Comparison of ENCODE assay signal across 8 mouse cellular contexts in the genomic region with DNA sequence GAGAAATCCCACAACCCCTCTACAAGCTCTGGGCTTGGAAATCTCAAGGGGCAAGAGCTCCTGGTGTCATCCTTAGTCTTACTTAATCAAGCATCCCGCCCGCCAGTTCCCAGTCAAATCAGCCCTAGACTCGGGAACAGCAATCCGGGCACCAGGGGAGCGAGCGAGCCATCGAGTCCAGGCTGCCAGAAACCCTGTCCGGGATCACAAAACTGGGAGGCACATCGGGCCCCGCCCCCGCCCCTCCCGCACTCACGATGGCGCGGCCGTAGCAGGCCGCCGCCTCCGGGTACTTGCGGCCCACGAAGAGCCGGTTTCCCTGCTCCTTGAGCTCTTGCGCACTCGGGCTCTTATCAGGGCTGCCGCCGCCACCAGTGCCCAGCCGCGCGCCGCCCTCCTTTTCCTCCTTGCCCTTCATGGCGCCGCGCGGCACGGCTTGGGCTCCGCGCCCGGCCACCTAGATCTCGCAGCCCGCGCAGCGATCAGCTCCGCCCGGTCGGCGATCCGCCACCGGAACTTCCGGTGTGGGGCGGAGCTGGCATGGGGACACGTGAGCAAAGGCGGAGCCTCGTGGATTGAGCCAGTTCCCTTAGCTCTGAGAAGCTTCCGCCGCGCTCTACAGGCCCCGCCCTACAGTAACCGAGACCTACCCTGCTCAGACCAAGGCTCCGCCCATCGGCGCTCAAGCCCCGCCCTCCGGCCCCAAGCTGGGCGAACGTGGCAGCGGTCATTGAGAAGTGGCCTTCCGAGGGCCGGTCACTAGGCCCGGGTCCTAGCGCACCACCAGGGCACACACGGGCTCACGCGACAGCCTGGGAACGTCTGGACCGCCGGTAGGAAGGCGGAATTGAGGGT. TPM values are rescaled to one million over a fixed set of nuclear protein-coding genes. Genes with fewer than 3 reads are reported as not detected.
DNase-seq lines count a peak whose midpoint lies in the region; ATAC-seq and TF ChIP-seq lines count a peak whose summit lies in the region.

No protein-coding gene starts in this region.

- peak; percentile 99 for DNase-seq in forebrain, embryonic 14.5 days (ENCODE audit: low spot score)
- DNase-seq in heart, postnatal 25 days (ENCODE audit: low spot score) = peak; percentile 99
- DNase-seq in layer of hippocampus, adult 18-20 months (ENCODE audit: low spot score in 2 of 2) = peak; percentile 96 to 99
- DNase-seq in lung, adult 2 months = peak; percentile 99
- peak; percentile 97 to 98 for DNase-seq in thymus, adult 18-20 months

- no peak for TF ChIP-seq CTCF in ES-Bruce4 (IDR thresholded peaks at IDR 0.05; ENCODE audit: low read depth, low read length)
- no peak for TF ChIP-seq CTCF in lung, adult 2 months (IDR thresholded peaks at IDR 0.05; ENCODE audit: insufficient read depth, low read length)

- under 1% methylated on average over 76 of the region's 77 CpGs for whole genome bisulfite sequencing in forebrain, embryonic 14.5 days
- under 1% methylated on average over 77 of the region's 77 CpGs for WGBS in lung, adult 2 months

- H3K9me3 ChIP-seq in ES-Bruce4 (replicated peaks; ENCODE audit: control insufficient read depth, insufficient read depth, low read length, poor library complexity, severe bottlenecking) = no peaks in the 10 kb centered on the region
- H3K9me3 ChIP-seq in forebrain, embryonic 14.5 days (replicated peaks; ENCODE audit: control insufficient read depth, low read length) = no peaks in the 10 kb centered on the region

- peak overlapping the region; percentile 82 for H3K4me3 ChIP-seq in ES-Bruce4 (ENCODE audit: low read depth, low read length)
- H3K4me3 ChIP-seq in forebrain, embryonic 14.5 days (ENCODE audit: low read depth, low read length) = peak overlapping the region; percentile 86
- peak overlapping the region; percentile 84 for H3K4me3 ChIP-seq in lung, adult 2 months (replicated peaks; ENCODE audit: extremely low read depth, low read depth, low read length)

- TF ChIP-seq POLR2A in ES-Bruce4 (IDR thresholded peaks at IDR 0.05; ENCODE audit: insufficient read depth, low read length) = no peak
- peak; percentile 51 for TF ChIP-seq POLR2A in lung, adult 2 months (IDR thresholded peaks at IDR 0.05; ENCODE audit: borderline replicate concordance, extremely low read depth, low read depth, low read length)

- H3K4me1 ChIP-seq in ES-Bruce4 (ENCODE audit: control insufficient read depth, insufficient read depth, low read length) = peaks cover 4% of the 10 kb centered on the region
- peaks cover 55% of the 10 kb centered on the region for H3K4me1 ChIP-seq in forebrain, embryonic 14.5 days (ENCODE audit: control insufficient read depth, insufficient read depth, low read length)
- peaks cover 31% of the 10 kb centered on the region for H3K4me1 ChIP-seq in lung, adult 2 months (ENCODE audit: control insufficient read depth, insufficient read depth, low read length)

- H3K36me3 ChIP-seq in ES-Bruce4 (ENCODE audit: control insufficient read depth, insufficient read depth, low read length, poor library complexity, severe bottlenecking) = peaks cover 16% of the 10 kb centered on the region
- H3K36me3 ChIP-seq in forebrain, embryonic 14.5 days (ENCODE audit: control insufficient read depth, insufficient read depth, low read length) = peaks cover 42% of the 10 kb centered on the region

- H3K9ac ChIP-seq in ES-Bruce4 (ENCODE audit: low read depth, poor library complexity, severe bottlenecking) = peak overlapping the region; percentile 86
- peak overlapping the region; percentile 89 for H3K9ac ChIP-seq in forebrain, embryonic 14.5 days (ENCODE audit: low read length)

- H3K27me3 ChIP-seq in ES-Bruce4 (ENCODE audit: control insufficient read depth, insufficient read depth, low read length, poor library complexity, severe bottlenecking) = no peaks in the 10 kb centered on the region
- no peaks in the 10 kb centered on the region for H3K27me3 ChIP-seq in forebrain, embryonic 14.5 days (replicated peaks; ENCODE audit: control insufficient read depth, insufficient read depth, low read length)

- no peak overlapping the region for H3K27ac ChIP-seq in ES-Bruce4 (ENCODE audit: insufficient read depth, low read length)
- H3K27ac ChIP-seq in forebrain, embryonic 14.5 days (ENCODE audit: low read depth, low read length) = peak overlapping the region; percentile 82

- 0 out of 2 replicates have a peak, but pooled peaks have one; percentile 26 for TF ChIP-seq EP300 in ES-Bruce4 (IDR thresholded peaks at IDR 0.05; ENCODE audit: insufficient read depth, low read depth, low read length)

- H3K4me2 ChIP-seq in forebrain, embryonic 14.5 days (ENCODE audit: low read length) = peak overlapping the region; percentile 80

- peak; percentile 62 for ATAC-seq in cerebellum, adult (ENCODE audit: insufficient number of reproducible peaks, low FRiP score, low TSS enrichment)
- ATAC-seq in forebrain, embryonic 14.5 days = peak; percentile 93
- ATAC-seq in neutrophil, adult 5-6 weeks (ENCODE audit: extremely low read depth, insufficient number of reproducible peaks, low FRiP score, poor library complexity, severe bottlenecking) = peak; percentile 89

- intact Hi-C loops in heart, postnatal 25 days (cut with DNase I) = loop anchor here (5.0 kb wide), 1 partner anchor 35 kb away; the partner anchor contains the start of gene Mcrip2

RNA-seq across cellular contexts. Expression of gene Stub1, which starts 0.5 kb away (rescaled TPM):
- polyA plus RNA-seq in ES-Bruce4 (2011; ENCODE audit: insufficient read depth, insufficient read length, low read depth, missing spikeins) = 97.8 and 103 TPM in 2 replicates
- polyA plus RNA-seq in forebrain, embryonic 14.5 days (2014; fragmentation: Nextera tagmentation; extraction: Ambion mirVana) = 315 and 322 TPM in 2 replicates
- total RNA-seq in heart, postnatal 25 days (2021) = 100 to 1,000 TPM; 114 to 117 TPM
- 100 to 1,000 TPM; 158 to 165 TPM for total RNA-seq in layer of hippocampus, adult 18-20 months (2021)
- polyA plus RNA-seq in lung, adult 2 months (2012; rRNA removed) = 131 and 160 TPM in 2 replicates
- 74.8 and 79.7 TPM in 2 replicates for total RNA-seq in neutrophil, adult 5-6 weeks (2017)

RNA-seq across cellular contexts. Expression of gene Jmjd8, which starts 4.0 kb away (rescaled TPM):
- 13.2 and 16.7 TPM in 2 replicates for polyA plus RNA-seq in ES-Bruce4 (2011; ENCODE audit: insufficient read depth, insufficient read length, low read depth, missing spikeins)
- polyA plus RNA-seq in forebrain, embryonic 14.5 days (2014; fragmentation: Nextera tagmentation; extraction: Ambion mirVana) = 56.6 and 56.9 TPM in 2 replicates
- total RNA-seq in heart, postnatal 25 days (2021) = 10 to 100 TPM; 35.5 to 36.6 TPM
- total RNA-seq in layer of hippocampus, adult 18-20 months (2021) = 10 to 100 TPM; 52.7 to 55.5 TPM
- 55.1 and 65.2 TPM in 2 replicates for polyA plus RNA-seq in lung, adult 2 months (2012; rRNA removed)
- total RNA-seq in neutrophil, adult 5-6 weeks (2017) = 10.9 and 11.0 TPM in 2 replicates

RNA-seq across cellular contexts. Expression of gene Rhbdl1, which starts 4.4 kb away (rescaled TPM):
- polyA plus RNA-seq in ES-Bruce4 (2011; ENCODE audit: insufficient read depth, insufficient read length, low read depth, missing spikeins) = not detected in 2 replicates
- polyA plus RNA-seq in forebrain, embryonic 14.5 days (2014; fragmentation: Nextera tagmentation; extraction: Ambion mirVana) = 33.6 and 35.4 TPM in 2 replicates
- 1 to 10 TPM; 1.2 to 2.2 TPM for total RNA-seq in heart, postnatal 25 days (2021)
- total RNA-seq in layer of hippocampus, adult 18-20 months (2021) = 10 to 100 TPM; 42.1 to 43.4 TPM
- polyA plus RNA-seq in lung, adult 2 months (2012; rRNA removed) = 9.1 and 14.1 TPM in 2 replicates
- total RNA-seq in neutrophil, adult 5-6 weeks (2017) = 1.5 TPM in 1 of 2 replicates, not detected in the other

RNA-seq across cellular contexts. Expression of gene Gm20683, which starts 8.9 kb away (rescaled TPM):
- 1.4 and 2.3 TPM in 2 replicates for polyA plus RNA-seq in ES-Bruce4 (2011; ENCODE audit: insufficient read depth, insufficient read length, low read depth, missing spikeins)
- polyA plus RNA-seq in forebrain, embryonic 14.5 days (2014; fragmentation: Nextera tagmentation; extraction: Ambion mirVana) = 5.1 and 6.2 TPM in 2 replicates
- 1 to 10 TPM; 2.8 to 3.6 TPM for total RNA-seq in heart, postnatal 25 days (2021)
- total RNA-seq in layer of hippocampus, adult 18-20 months (2021) = 10 to 100 TPM; 21.9 to 22.1 TPM
- 29.1 and 36.2 TPM in 2 replicates for polyA plus RNA-seq in lung, adult 2 months (2012; rRNA removed)
- total RNA-seq in neutrophil, adult 5-6 weeks (2017) = 3.4 and 5.6 TPM in 2 replicates

RNA-seq across cellular contexts. Expression of gene Wdr24, which starts 9.2 kb away (rescaled TPM):
- 19.8 and 20.7 TPM in 2 replicates for polyA plus RNA-seq in ES-Bruce4 (2011; ENCODE audit: insufficient read depth, insufficient read length, low read depth, missing spikeins)
- polyA plus RNA-seq in forebrain, embryonic 14.5 days (2014; fragmentation: Nextera tagmentation; extraction: Ambion mirVana) = 33.3 and 37.4 TPM in 2 replicates
- total RNA-seq in heart, postnatal 25 days (2021) = 10 to 100 TPM; 10.2 to 10.6 TPM
- 10 to 100 TPM; 22.6 to 26.4 TPM for total RNA-seq in layer of hippocampus, adult 18-20 months (2021)
- polyA plus RNA-seq in lung, adult 2 months (2012; rRNA removed) = 29.4 and 34.3 TPM in 2 replicates
- total RNA-seq in neutrophil, adult 5-6 weeks (2017) = 12.9 and 13.4 TPM in 2 replicates

Comparison
In these comparisons a context has a peak if more than half of its experiments do, and no peak if none do; other contexts are left out.
1. RNA of gene Rhbdl1, which starts 4.4 kb away (total RNA-seq): 42.1 to 43.4 TPM in layer of hippocampus, adult 18-20 months; 1.2 to 2.2 TPM in heart, postnatal 25 days and 1.5 TPM in neutrophil, adult 5-6 weeks; every median in the first group is over 10 times any median in the second.
2. Peak in every context shown above with its lines, with median percentiles within 50 percentile points of each other: H3K4me3 ChIP-seq, ATAC-seq and DNase-seq.